Mouse (Mus musculus) brain, embryonic 14.5 days (tissue): ENCODE data around the gene Rsl24d1.

Experiments used
- CTCF ChIP-seq: fragments of 200-500 bp; IDR thresholded peaks from 2 replicates; pipeline ENCODE4 v1.5.1; 2012; ENCODE audit warnings: inconsistent platforms, mild to moderate bottlenecking, moderate library complexity, borderline replicate concordance; ENCODE audit not compliant: insufficient read depth, insufficient read length; ENCODE audit errors: extremely low read depth
- POLR2A ChIP-seq: fragments of 200-500 bp; IDR thresholded peaks from 2 replicates; pipeline ENCODE4 v1.6.1; 2012; ENCODE audit warnings: mild to moderate bottlenecking, inconsistent platforms, borderline replicate concordance; ENCODE audit not compliant: poor library complexity, insufficient read depth, insufficient read length, severe bottlenecking; ENCODE audit errors: extremely low read depth

- no peak for TF ChIP-seq CTCF
- TF ChIP-seq POLR2A, result no peak
These were observed 18.6 kb upstream of the Rsl24d1 start for GRCm38 (mm10) chr9:73094580-73094979.
